Mouse (Mus musculus) CD8-positive naive resting alpha-beta T cell, adult 2 months (primary cell): ENCODE results near the gene Mrc2.

Experiments used
- DNase-seq, 2 experiments: peaks; one replicate each; pipeline ENCODE4 v3.0.0; 2022; ENCODE audit warnings: low read depth in 2 of 2, low spot score in 2 of 2

Gene Mrc2

DNA sequence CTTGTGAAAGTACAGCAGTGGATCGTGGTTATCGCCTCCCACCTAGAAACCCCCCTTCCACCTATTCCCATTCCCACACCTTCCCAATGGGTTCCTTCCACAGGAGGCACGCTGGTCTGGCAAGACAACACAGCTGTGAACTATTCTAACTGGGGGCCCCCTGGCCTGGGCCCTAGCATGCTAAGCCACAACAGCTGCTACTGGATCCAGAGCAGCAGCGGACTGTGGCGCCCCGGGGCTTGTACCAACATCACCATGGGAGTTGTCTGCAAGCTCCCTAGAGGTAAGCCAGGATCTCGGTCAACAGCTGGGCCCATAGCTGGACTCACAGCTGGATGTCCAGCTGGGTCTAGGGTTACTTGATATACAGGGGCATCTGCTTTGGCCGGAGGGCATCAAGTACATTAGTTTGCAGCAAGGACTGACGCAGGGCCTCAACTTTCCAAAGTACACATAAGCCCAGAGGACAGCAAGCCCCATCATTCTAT, 56.1 kb downstream of the Mrc2 start:
- DNase-seq, result no peak

DNA sequence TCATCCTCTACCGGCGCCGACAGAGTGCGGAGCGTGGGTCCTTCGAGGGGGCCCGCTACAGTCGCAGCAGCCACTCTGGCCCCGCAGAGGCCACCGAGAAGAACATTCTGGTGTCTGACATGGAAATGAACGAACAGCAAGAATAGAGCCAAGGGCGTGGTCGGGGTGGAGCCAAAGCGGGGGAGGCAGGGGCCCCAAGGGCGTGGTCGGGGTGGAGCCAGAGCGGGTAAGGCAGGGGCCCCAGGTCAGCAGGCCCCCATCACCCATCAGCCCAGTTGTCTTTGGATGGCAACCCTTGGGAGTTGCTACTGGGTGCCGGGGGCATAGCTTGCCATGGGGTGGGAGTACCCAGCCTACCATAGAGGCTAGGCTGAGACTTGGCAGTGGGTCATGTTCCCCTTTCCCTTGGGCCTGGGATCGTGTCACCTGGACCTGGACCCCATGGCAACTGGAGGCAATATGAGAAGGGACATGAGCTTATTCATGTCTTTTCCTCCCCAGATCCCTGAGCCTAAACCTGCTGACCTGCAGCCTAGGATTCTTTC, 57.4 kb downstream of the Mrc2 start:
- DNase-seq, result no peak

DNA sequence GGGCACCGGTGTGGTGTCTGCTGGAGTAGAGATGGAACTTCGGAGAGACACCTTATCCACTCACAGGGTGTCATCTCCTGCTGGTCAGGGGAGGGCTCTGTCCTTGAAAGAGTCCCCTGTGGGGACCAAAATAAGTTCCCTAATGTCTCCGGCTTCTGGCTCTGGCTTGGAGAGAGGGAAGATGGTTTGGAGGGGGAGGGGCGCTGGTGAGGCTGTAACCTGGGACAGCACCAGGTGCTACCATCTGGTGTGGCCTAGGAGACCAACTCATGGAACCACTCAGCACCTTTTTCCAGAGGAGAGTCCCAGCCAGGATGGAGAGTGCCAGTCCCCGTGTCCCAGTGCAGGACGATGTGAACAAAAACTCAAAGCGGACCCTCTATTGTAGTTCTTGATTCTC, 58.2 kb downstream of the Mrc2 start:
- DNase-seq, result no peak

DNA sequence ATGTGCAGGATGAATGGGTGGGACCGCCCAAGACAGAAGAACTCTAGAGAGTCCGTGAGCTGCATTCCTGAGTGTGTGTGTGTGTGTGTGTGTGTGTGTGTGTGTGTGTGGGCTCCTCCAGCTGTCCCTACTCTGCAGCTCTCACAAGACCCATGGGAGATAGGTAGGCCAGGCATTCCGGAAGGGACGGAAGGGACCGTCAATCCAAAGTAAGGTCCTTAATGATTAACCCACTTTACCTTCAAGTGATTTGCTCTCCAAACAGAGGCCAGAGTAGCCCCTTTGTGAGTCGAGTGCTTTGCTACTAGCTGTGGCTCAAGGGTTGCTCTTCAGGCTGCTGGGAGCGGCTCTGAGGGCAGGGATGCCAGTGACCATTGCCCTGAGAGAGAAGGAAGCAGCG, 59.7 kb downstream of the Mrc2 start:
- no peak for DNase-seq

DNA sequence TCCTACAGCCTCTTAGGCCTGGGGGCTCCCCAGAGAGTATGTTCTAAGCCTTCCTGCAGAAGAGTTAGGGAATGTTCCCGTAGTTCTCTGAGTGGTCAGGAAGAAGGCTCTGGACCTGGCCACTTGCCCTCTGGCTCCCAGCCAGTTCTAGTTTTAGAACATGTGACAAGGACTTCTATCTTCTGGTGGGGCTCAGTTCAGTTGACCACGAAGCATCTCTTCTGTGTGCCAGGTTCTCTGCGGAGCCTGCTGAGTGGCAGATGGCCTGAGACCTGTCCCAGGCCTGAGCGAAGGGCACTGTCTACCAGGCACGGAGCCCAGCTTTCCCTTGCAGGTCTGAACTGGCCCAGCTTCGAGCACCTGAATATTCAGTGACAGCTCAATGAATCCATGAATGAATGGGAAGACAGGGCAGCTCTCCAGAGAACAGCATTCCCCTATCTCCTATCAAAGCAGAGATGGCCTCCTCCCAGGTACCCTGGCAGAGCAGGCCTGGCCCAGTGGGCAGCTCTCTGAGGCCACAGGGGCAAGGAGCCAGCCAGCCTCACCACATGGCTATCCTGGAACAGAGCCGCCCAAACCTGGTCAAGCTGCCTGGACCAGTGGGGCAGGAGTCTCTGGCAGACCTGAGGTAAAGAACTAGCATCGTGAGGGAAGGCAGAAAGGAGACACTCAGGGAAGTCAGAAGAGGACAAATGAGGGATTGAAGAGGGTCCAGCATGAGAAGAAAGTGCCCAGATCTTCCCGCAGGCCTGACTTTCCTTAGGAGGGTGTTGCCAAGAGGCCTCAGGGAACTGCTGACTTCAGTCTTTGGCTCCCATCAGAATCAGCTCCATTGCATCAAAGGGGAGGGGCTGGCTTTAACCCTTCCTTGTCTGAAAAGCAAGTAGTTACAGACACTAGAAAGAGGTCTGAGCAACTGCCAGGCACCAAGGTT, 60.8 kb downstream of the Mrc2 start:
- no peak for DNase-seq

DNA sequence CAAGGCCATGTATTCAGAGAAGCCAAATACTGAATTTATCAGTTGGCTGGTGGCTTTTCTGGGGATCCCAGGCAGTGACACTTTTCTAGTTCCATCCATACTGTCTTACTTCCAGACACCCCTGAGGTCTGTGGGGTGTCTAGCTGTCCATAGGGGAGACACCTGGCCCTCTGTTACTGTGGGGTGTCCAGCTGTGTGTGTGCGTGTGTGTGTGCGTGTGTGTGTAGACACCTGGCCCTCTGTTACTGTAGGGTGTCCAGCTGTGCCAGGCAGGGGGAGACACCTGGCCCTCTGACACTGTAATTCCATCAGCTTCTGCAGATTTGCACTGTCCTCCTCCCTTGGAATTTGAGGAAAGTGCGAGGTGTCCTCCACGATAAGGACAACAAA, 61.4 kb downstream of the Mrc2 start:
- DNase-seq, result no peak

DNA sequence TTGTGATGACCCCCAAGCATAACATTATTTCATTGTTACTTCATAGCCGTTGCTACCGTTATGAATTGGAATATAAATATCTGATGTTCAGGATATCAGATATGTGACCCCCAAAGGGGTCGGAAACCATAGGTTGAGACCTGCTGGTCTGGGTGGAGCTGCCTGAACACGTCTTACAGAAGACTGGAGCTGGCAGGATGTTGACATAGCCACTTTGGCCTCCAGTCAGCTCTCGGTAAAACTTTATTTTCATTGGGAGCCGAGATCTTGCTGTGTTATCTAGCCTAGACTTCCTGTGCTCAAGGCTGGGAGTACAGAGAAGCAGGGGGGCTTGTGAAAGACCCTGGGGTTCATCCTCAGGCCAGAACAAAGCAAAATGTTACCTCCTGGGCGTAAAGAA, 63.9 kb downstream of the Mrc2 start:
- no peak for DNase-seq

DNA sequence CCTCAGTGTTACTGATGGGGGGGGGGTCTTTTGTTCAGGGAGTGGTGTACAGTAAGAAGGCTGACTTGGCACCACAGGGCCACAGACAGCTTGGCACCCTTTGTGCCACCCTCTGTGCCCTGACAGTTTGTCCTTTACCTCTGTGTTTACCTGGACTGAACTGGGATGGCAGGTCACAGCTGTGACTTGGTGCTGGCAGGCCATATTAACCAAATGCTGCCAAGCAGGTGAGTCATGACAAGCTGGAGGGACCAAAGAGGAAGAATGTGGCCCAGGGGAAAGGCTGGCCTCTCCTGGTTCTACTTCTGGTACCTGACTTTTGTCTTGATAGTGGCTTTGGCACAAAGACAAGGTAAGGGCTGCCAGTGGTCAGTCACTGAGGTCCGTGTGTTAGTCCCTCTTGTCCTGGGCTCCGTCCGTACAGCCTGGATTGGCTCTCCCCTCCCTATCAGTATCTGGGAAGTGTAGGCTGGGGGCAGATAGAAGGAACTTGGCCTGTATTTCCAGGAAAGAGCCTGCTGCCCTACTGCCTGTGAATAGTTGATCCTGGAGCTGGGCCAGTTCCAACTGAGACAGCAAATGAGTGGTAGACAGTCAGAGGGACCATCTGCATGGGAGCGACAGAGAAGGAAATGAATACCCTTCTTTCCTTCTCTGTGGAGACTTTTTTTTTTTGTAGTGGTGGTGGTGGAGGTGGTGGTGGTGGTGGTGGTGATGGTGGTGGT, 69.8 kb downstream of the Mrc2 start:
- DNase-seq, result no peak

DNA sequence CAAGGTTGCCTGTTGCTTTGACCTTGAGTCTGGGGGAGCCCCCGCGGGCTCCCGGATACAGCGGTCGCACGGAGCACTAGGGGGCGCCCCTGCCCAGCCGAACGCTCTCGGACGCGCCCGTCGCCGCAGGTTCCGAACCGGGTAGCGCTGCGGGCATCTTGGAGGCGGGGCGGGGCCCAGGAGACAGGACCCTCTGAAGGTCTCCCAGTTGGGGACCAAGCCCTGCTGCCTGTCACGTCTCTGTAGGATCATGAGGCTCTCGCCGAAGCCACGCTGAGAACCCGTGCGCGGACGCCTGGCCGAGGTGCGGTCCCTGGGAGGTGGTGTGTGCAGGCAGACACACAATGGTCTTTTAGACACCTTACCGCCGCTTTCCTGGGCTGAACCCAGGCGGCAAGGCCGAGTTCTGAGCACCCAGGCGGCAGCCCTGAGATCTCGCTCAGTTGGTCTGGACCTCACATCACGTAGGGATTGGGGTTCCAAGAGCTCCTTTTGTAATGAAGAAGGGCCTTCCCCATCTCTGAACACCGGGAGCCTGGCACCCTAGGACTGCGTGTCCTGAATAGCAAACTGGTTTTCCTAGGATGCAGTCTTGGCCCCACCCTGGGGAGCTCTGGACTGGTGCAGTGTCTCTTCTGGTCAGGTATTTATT, 70.6 kb downstream of the Mrc2 start:
- peak; percentile 82 to 85 for DNase-seq

DNA sequence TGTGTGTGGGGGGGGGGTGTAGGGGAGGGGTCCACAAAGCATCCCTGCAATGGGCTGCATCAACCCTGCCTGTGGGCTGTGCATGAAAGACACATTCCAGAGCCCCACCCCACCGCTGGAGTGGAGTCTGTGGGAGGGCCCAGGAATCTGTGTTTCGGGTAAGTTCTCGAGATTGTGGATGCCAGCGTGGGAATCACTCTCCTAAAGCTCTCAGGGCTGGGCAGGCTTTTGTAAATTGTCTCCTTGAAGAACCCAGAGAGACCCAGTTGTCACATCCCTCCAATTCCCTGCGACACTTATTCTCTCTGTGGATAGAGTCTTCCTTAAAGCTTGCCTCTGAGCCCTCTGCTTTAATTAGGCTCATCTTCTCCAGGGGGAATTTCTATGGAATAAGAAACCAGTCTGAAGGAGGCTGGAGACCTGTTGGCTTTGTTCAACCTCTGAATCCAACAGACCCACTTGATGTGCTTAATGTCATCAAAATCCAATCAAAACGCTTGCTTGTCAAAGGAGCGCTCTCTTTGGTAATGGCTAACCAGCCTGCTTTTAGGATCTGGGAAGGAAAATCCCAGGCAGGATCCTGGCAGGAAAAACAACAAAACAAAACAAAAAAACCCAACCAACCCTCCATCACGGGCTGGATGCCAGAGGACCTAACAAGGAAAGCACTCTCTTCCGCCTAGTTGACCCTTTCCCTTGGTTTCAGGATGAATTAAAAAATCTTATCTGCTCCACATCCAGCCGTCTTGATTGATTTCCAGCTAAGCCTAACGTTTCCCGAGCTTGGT, 71.3 kb downstream of the Mrc2 start:
- DNase-seq, result no peak

DNA sequence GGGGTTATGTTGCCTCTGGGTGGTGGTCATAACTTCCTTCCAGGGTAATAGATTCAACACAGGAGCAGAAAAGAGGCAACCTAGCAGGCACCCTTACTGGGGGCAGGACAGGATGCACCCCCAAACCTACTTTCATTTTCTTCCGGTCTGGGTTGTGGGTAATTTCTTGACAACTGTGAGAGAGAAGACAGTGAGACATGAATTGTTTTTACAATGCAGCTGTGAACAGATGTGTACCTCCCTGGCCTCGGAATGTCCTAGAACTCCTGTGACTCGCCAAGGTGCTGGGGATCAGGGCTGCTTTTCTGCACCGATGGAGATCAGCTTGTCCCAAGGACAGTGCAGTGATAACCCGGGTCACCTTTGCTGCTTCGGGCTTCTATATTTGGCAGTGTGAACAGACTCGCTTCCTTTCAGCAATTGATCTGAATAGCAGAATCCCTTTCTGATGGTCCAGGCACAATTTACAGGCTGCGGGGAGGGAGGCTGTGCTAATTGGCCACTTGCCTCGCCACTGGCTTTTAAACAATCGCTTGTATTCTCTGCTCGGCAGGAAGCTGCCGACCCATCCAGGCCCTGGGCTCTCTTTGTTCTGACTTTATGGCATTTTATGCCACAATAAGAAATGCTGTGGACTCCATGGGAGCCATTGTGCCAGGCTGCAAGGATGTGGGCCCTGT, 72.1 kb downstream of the Mrc2 start:
- peak; percentile 32 to 54 for DNase-seq

DNA sequence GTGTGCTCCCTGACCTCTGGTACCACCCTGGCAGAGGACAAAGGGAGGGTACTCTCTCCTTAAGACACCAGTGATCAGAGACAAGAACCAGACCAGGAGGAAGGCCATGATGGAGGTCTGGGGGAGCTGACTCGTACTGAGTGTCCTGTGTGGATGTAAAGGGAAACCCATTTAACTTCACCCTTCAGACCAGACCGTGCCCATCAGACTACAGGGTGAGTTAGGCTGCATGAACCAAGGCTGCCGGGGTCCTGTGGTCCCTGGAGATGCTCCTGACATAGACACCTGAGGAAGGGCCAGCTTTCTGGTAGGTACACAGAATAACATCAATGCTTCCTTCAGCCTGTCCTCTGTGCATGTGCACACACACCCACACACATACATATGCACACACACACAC, 73.2 kb downstream of the Mrc2 start:
- no peak for DNase-seq

DNA sequence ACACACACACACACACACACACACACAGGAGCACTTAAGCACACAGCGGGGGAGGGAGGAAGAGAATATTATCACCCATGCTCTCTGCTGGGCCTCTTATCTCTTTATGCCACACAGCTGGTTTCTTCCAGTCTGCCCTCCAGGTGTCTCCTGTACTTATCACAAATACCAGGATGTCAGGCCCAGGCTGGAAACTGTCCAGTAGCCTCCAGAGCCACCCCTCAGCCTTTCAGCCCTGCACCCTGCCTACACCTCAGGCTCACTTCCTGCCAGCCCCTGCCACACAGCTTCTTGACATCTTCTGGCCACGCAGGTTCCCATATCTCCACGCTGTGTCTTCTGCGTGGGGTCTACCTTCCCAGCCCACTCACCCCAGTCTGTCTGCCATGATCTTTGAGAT, 73.6 kb downstream of the Mrc2 start:
- no peak for DNase-seq

DNA sequence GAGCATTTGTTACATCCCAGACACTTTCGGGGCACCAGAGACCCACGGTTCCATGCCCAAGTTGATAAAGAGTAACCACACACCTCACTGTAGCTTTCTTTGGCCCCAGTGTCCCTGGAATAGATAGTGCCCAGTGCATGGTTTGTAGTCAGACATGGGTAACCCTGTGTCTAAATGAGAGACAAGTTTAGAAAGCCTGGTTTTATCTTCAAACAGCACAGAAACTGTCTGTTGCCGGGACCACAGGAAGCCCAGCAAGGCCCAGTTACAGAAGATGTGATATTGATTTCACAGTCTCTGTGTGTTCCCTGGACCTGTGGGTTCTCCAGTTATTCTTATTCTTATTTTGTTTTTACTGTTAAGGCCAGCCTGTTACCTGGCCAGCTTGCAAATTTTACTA, 74.7 kb downstream of the Mrc2 start:
- no peak for DNase-seq

DNA sequence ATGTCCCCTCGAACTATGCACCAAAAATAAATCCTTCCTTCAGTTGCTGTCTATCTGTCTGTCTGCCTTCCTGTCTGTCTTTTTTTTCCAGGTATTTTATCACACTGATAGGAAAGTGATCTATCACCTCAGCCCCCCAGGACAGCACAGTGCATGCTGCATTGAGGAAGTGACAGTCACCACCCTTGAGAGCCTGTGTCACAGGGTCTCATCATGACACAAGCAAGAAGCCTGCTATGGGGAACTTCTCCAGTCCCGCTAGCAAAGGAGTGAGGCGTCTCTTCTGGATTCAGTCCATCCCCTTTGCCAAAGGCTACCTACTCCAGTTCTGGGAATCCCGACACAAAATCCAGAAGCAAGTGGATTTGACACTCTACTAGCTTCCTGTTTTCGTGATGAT, 76.4 kb downstream of the Mrc2 start:
- no peak for DNase-seq

DNA sequence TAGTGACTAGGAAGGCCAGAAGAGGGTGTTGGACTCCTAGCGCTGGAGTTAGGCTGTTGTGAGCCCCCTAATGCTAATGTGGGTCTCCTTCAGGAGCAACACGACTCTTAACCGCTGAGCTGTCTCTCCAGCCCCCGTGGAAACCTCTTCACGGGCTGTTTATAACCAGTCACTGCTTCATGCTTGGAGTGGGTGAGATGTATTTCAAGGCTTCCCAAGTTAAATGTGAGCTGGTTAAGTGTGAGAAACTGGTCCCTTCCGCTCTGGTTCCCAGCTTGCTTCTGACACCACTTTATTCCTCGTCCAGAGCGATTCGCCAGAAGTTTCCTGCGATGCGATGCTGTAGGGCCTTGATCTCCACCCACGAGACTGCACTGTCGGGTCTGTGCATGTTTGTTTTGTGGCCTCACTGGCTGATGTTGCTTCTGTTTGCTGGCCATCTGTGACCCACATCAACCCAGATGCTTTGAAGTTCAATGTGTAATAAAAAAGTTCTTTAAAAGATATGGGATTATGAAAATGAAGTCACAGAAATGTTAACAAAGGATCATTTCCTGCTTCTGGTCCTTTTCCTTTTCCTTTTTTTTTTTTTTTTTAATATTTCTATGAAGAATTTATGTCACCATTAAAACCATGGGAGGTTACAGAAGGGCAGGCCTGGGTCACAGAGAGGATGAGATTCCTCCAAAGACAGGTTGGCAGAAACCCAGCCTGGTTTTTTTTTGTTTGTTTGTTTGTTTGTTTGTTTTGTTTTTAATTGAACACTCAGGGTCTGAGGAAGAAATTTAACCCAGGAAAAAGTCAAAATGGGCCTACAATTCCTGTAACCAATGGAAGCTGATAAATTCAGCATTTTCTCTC, 77.3 kb downstream of the Mrc2 start:
- DNase-seq, result no peak

DNA sequence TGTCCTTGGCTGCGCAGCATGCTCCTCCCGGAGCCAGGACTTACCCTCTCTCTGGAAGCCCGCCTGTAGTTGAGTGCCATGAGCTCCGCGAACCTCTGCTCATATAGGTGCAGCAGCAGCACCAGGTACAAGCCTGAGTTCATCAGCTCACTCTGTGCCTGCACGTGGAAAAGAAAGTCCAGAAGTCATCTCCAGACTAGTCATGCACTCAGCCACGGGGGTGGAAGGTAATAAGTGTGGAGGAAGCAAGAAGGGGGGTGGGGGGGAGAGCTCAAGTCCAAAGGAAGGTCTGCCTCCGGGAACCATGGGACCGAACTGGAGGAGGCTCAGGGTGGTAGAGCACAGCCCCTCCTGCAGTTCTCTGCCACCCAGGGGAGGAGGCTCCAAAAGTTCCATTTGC, 79.4 kb downstream of the Mrc2 start:
- no peak for DNase-seq

DNA sequence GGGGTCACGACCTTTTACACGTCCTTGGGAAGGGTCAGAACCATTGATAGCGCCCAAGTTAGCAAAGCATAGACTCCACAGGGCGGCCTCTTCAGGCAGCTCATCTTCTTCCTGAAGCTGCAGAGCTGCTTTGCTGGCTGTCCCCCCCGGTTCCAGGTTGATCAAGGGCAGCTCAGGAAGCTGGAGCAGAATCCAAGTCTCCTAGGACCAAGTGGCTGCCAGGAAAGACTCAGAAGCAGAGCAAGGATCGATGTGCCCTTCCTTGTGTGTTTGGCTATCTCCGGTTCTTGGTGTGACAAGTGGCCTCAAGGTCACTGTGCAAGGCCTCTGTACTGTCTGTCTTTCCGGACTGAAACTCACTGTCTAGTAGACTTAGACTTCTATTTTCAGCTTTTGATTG, 81.4 kb downstream of the Mrc2 start:
- no peak for DNase-seq

DNA sequence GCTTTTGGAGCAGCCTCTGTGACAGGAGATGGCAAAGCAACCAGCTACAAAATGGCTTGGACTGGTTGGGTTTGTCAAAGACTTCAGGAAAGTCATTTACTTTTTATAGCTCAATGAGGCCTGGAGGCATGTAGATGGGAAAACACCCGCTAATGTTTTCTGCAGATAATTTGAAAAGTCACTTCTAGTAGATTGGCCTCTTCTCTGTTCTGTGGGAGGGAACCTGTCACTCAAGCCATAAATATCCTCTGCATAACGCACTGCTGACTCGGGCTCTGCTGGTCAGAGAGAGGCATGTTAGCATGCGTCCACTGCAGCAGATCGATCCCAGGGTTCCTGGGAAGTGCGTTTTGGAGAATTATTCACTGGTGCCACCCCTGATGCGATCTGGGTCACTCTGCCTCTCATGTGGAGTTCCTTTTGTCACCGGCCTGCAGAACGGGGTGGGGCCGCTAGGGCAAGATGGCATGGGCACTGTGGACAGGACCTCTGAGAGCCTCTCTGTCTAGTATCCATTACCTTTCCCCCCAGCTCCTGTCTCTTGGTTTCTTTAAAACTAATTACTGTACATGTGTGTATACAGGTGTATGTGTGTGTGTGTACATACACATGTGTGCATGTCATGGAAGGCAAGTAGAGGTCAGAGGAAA, 82.2 kb downstream of the Mrc2 start:
- no peak for DNase-seq
